Comparison of ENCODE assay signal across 14 mouse cellular contexts in genomic region chr7:137492307-137492973, GRCm38 (mm10).
"Had no signal": no experiment of that assay in that cellular context is flagged by ENCODE, and none has a peak within 500 bp of the region (broad histone marks: within the 10 kb centered on the region; RNA-seq: fewer than 3 reads in every experiment).

No protein-coding gene starts in this region.

- H3K4me1 ChIP-seq: liver, embryonic 13.5 days; lung, embryonic 15.5 days had no signal

- DNase-seq: kidney, adult 18-20 months; kidney, postnatal 10 days; layer of hippocampus, postnatal 36 days; liver; liver, embryonic 13.5 days; liver, postnatal 0 days; lung, postnatal 4 days; right cerebral cortex, adult 18-20 months; right cerebral cortex, postnatal 25 days; thymus, adult 18-20 months; thymus, postnatal 25 days had no signal

- H3K27me3 ChIP-seq: limb, embryonic 12.5 days; liver, embryonic 13.5 days; lung, embryonic 15.5 days; midbrain, embryonic 12.5 days had no signal

- H3K36me3 ChIP-seq: limb, embryonic 12.5 days; liver, embryonic 13.5 days; lung, embryonic 15.5 days; midbrain, embryonic 12.5 days had no signal

- H3K4me2 ChIP-seq: limb, embryonic 12.5 days; liver, embryonic 13.5 days; lung, embryonic 15.5 days; midbrain, embryonic 12.5 days had no signal

- ATAC-seq: liver, postnatal 0 days had no signal

- H3K9ac ChIP-seq: limb, embryonic 12.5 days; liver, embryonic 13.5 days; liver, postnatal 0 days; lung, embryonic 15.5 days; midbrain, embryonic 12.5 days had no signal

- H3K9me3 ChIP-seq: limb, embryonic 12.5 days; liver, embryonic 13.5 days; lung, embryonic 15.5 days; midbrain, embryonic 12.5 days had no signal

- H3K27ac ChIP-seq: limb, embryonic 12.5 days; liver, embryonic 13.5 days; lung, embryonic 15.5 days; midbrain, embryonic 12.5 days had no signal

- H3K4me3 ChIP-seq: limb, embryonic 12.5 days; liver, embryonic 13.5 days; lung, embryonic 15.5 days; midbrain, embryonic 12.5 days had no signal
